Mouse (Mus musculus): ENCODE data around the gene Nup35. TPM values are rescaled to one million over a fixed set of nuclear protein-coding genes. Genes with fewer than 3 reads are reported as not detected.

Gene Nup35
- total RNA-seq (2021) = 10 to 100 TPM; 14.6 to 18.6 TPM
- long read RNA-seq, experiment 1, transcript Nup35-201 (9 exons, 1,559 nt) = major isoform, 17 of 24 reads
- long read RNA-seq, experiment 1, partial matches to known transcripts = 3 of 24 reads
- long read RNA-seq, experiment 1, other reads (novel, unspliced or antisense) = 4 of 24 reads
- long read RNA-seq, experiment 2, transcript Nup35-201 (9 exons, 1,559 nt) = major isoform, 8 of 10 reads
- long read RNA-seq, experiment 2, partial matches to known transcripts = 1 of 10 reads
- long read RNA-seq, experiment 2, other reads (novel, unspliced or antisense) = 1 of 10 reads

- DNase-seq = peak; percentile 97
Observed at GRCm38 (mm10) chr2:80616854-80617737, at the start of gene Nup35, which contains the start of gene Dusp19. TSS of gene Nup35 (plus strand) at chr2:80617236. TSS of gene Dusp19 (plus strand) at chr2:80617045.

- no peak for DNase-seq
Observed at GRCm38 (mm10) chr2:80567411-80567810, 49.6 kb upstream of the Nup35 start.

GRCm38 (mm10) chr2:80570656-80571055, 46.4 kb upstream of the Nup35 start:
- DNase-seq = no peak

- no peak for DNase-seq
Observed at GRCm38 (mm10) chr2:80577286-80577685, 39.8 kb upstream of the Nup35 start.

- no peak for DNase-seq
Observed at GRCm38 (mm10) chr2:80579253-80579891, 37.7 kb upstream of the Nup35 start.

GRCm38 (mm10) chr2:80580311-80580961, 36.6 kb upstream of the Nup35 start:
- DNase-seq = peak; percentile 60

- peak; percentile 94 for DNase-seq
Observed at GRCm38 (mm10) chr2:80581043-80581711, 35.9 kb upstream of the Nup35 start, which contains the start of gene Nckap1. TSS of gene Nckap1 (minus strand) at chr2:80581380.

GRCm38 (mm10) chr2:80582356-80582755, 34.7 kb upstream of the Nup35 start:
- DNase-seq = no peak

GRCm38 (mm10) chr2:80594215-80594918, 22.7 kb upstream of the Nup35 start:
- DNase-seq = no peak

- no peak for DNase-seq
Observed at GRCm38 (mm10) chr2:80596960-80597359, 20.1 kb upstream of the Nup35 start.

- no peak for DNase-seq
Observed at GRCm38 (mm10) chr2:80599850-80600249, 17.2 kb upstream of the Nup35 start.

- no peak for DNase-seq
Observed at GRCm38 (mm10) chr2:80600611-80601010, 16.4 kb upstream of the Nup35 start.

GRCm38 (mm10) chr2:80602756-80603155, 14.3 kb upstream of the Nup35 start:
- DNase-seq = no peak

- no peak for DNase-seq
Observed at GRCm38 (mm10) chr2:80603771-80604426, 13.1 kb upstream of the Nup35 start.

GRCm38 (mm10) chr2:80612286-80612685, 4.8 kb upstream of the Nup35 start:
- no peak for DNase-seq

GRCm38 (mm10) chr2:80612796-80613195, 4.2 kb upstream of the Nup35 start:
- peak; percentile 26 for DNase-seq

GRCm38 (mm10) chr2:80618991-80619390, 2.0 kb downstream of the Nup35 start:
- peak; percentile 10 for DNase-seq

- no peak for DNase-seq
Observed at GRCm38 (mm10) chr2:80621921-80622320, 4.9 kb downstream of the Nup35 start.

- DNase-seq = no peak
Observed at GRCm38 (mm10) chr2:80624523-80624922, 7.5 kb downstream of the Nup35 start.

- no peak for DNase-seq
Observed at GRCm38 (mm10) chr2:80632336-80633026, 15.4 kb downstream of the Nup35 start.
